Mouse (Mus musculus) ES-Bruce4 (cell line): ENCODE results near the gene Ankrd13d. TPM values are rescaled to one million over a fixed set of nuclear protein-coding genes. Genes with fewer than 3 reads are reported as not detected.

Source experiments
- H3K27ac ChIP-seq: 2 replicates; pipeline ENCODE4 v1.5.1; 2012; ENCODE audit warnings: low read length, inconsistent platforms; ENCODE audit not compliant: insufficient read depth
- H3K27me3 ChIP-seq: 2 replicates; pipeline ENCODE4 v1.6.1; 2012; ENCODE audit warnings: mild to moderate bottlenecking, low read length, inconsistent platforms; ENCODE audit not compliant: control insufficient read depth, poor library complexity, insufficient read depth, severe bottlenecking
- H3K36me3 ChIP-seq: 2 replicates; pipeline ENCODE4 v1.6.1; 2012; ENCODE audit warnings: inconsistent platforms, mild to moderate bottlenecking, low read length, moderate library complexity; ENCODE audit not compliant: control insufficient read depth, poor library complexity, insufficient read depth, severe bottlenecking
- H3K4me1 ChIP-seq: one replicate; pipeline ENCODE4 v1.8.1; 2011; ENCODE audit warnings: low read length; ENCODE audit not compliant: control insufficient read depth, insufficient read depth
- H3K4me3 ChIP-seq: 2 replicates; pipeline ENCODE4 v1.5.1; 2011; ENCODE audit warnings: low read depth, mild to moderate bottlenecking, low read length
- H3K9ac ChIP-seq: 2 replicates; pipeline ENCODE4 v1.6.1; 2012; ENCODE audit warnings: low read depth, mild to moderate bottlenecking, inconsistent platforms; ENCODE audit not compliant: poor library complexity, severe bottlenecking
- H3K9me3 ChIP-seq: replicated peaks from 2 replicates; pipeline ENCODE4 v1.6.1; 2012; ENCODE audit warnings: mild to moderate bottlenecking, low read length, inconsistent platforms; ENCODE audit not compliant: control insufficient read depth, poor library complexity, insufficient read depth, severe bottlenecking
- CTCF ChIP-seq: IDR thresholded peaks from one replicate; pipeline ENCODE4 v1.8.1; 2011; ENCODE audit warnings: low read depth, low read length
- EP300 ChIP-seq: IDR thresholded peaks from 2 replicates; pipeline ENCODE4 v1.6.1; 2011; ENCODE audit warnings: low read depth, low read length; ENCODE audit not compliant: insufficient read depth
- POLR2A ChIP-seq: IDR thresholded peaks from one replicate; pipeline ENCODE4 v1.8.1; 2011; ENCODE audit warnings: low read length; ENCODE audit not compliant: insufficient read depth
- polyA plus RNA-seq: library from polyadenylated mRNA; stranded (reverse); fragments of >200 nt; gene quantifications from 2 replicates; pipeline ENCODE4 v1.2.4, GENCODE M21; 2011; ENCODE audit warnings: low read depth; ENCODE audit not compliant: missing spikeins, insufficient read depth, insufficient read length

Ankrd13d gene
- polyA plus RNA-seq, 1 experiment = 4.9 TPM

DNA sequence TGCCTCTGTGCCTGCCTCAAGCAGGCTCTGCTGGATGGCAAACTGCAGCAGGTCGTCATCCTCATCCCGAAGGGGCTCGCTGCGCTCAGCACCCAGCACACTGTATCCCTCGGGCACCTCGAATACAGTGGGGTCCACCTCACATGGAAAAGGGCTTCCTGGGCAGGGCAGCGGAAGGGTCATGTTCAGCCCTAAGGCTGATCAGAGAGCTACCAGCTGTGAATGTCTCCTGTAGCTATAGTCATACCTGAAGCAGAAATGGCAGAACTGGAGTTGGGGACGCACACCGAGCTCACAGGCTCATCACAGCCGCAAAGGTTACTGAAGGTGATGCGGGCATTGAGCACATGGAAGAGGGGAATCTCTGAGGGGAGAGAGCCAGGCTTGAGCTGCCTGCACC lies 12.0 kb downstream of the Ankrd13d start:
- H3K4me3 ChIP-seq = no peak overlapping the region

DNA sequence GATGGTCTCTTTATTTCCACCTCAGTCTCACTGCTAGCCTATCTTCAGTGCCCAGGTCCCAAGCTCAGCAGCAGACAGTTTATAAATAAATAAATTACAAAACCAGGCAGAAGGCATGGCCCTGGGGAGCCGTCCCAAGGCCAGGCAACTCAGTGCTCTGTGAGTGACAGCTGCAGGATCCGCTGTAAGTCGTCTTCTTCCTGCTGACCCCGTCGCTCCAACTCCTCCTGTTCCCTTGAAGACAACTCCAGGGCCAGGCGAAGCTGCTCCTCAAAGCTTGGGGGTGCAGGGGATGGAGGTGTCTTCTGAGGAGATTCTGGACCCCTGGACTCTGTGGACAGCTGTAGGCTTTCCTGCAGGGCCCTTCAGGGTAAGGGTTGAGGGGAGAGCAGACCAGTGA lies 12.8 kb downstream of the Ankrd13d start:
- no peak overlapping the region for H3K4me3 ChIP-seq
- H3K4me1 ChIP-seq = no peaks in the 10 kb centered on the region
- no peaks in the 10 kb centered on the region for H3K36me3 ChIP-seq
- no peak for TF ChIP-seq POLR2A
- H3K27ac ChIP-seq = no peak overlapping the region
- H3K27me3 ChIP-seq = no peaks in the 10 kb centered on the region
- no peaks in the 10 kb centered on the region for H3K9me3 ChIP-seq
- no peak overlapping the region for H3K9ac ChIP-seq

More for the DNA sequence above, 12.0 kb downstream of the Ankrd13d start:
- no peaks in the 10 kb centered on the region for H3K4me1 ChIP-seq
- TF ChIP-seq EP300 (no peak), CTCF (no peak), POLR2A (no peak)
- H3K9ac ChIP-seq = no peak overlapping the region
- H3K9me3 ChIP-seq = no peaks in the 10 kb centered on the region
- H3K36me3 ChIP-seq = no peaks in the 10 kb centered on the region
- no peak overlapping the region for H3K27ac ChIP-seq
- H3K27me3 ChIP-seq = no peaks in the 10 kb centered on the region

DNA sequence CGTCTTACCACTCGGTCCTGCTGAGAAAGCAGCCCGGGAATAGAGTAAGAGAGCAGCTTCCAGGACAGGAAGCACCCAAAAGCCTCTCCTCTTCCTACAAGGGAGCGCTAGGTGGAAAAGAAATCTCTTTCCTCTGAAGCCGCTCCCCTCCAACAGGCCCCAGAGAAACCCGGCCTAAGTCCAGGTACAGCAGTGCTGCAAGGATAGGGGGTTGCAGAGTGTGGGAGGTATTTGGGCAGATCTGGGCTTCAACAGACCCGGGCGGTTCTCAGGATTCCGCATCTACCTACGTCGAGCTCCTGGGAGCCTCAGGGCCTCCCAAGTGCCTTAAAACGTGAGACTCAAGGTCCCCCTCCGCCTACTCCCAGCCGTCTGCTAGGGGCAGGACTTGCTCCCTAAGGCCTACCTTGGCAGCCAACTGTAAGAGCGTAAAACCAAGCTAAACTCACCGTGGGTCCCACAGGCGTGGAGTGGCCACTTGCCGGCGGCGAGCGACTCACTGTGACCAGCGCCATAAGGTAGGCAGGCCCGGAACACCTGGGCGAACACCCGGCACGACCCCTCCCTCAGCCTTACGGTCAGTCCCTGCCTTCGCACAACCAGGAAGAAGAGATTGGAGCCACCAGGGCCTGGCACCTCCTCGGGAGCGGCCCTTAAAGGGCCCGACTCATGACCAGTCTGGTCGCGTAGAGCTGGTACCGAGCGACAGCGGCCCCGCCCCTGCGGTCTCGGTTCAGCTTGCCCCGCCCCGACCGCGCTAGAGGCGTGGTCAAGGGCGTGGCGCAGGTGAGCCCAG lies 14.2 kb downstream of the Ankrd13d start, which contains the start of gene Ssh3:
Gene Ssh3, minus strand, starts transcription at position 615 of the 796 bp plus-strand sequence.
- H3K36me3 ChIP-seq = no peaks in the 10 kb centered on the region
- H3K9me3 ChIP-seq = no peaks in the 10 kb centered on the region
- peak within 1 kb of the TSS; percentile 41 for H3K9ac ChIP-seq
- H3K4me3 ChIP-seq = peak within 1 kb of the TSS; percentile 82
- H3K27me3 ChIP-seq = no peaks in the 10 kb centered on the region
- no peaks in the 10 kb centered on the region for H3K4me1 ChIP-seq
- no peak within 1 kb of the TSS for H3K27ac ChIP-seq
- no peak for TF ChIP-seq POLR2A
- no peak for TF ChIP-seq EP300

DNA sequence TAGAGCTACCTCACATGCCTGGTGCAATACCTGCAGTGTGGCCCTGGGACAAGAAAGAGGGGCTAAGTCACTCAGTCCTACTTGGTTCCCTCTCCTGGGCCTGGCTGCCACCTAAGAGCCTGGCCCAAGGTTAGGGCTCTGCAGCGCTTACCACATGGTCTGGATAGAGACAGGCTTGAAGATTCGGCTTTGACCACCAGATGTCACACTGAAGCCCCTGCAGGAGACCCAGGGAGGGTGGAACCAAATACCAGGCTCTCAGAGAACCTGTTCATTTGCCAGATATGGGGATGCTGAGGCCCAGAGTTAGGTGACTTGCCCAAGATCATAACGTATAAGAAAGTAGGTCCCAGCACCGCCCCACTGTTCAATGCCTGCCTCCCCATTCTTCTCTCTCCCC lies 17.0 kb downstream of the Ankrd13d start:
- H3K9me3 ChIP-seq = no peaks in the 10 kb centered on the region
- H3K36me3 ChIP-seq = no peaks in the 10 kb centered on the region
- H3K4me3 ChIP-seq = no peak overlapping the region
- H3K9ac ChIP-seq = no peak overlapping the region
- TF ChIP-seq EP300 (no peak), POLR2A (no peak), CTCF (peak; percentile 14)
- H3K27ac ChIP-seq = no peak overlapping the region
- H3K4me1 ChIP-seq = no peaks in the 10 kb centered on the region
- H3K27me3 ChIP-seq = no peaks in the 10 kb centered on the region

DNA sequence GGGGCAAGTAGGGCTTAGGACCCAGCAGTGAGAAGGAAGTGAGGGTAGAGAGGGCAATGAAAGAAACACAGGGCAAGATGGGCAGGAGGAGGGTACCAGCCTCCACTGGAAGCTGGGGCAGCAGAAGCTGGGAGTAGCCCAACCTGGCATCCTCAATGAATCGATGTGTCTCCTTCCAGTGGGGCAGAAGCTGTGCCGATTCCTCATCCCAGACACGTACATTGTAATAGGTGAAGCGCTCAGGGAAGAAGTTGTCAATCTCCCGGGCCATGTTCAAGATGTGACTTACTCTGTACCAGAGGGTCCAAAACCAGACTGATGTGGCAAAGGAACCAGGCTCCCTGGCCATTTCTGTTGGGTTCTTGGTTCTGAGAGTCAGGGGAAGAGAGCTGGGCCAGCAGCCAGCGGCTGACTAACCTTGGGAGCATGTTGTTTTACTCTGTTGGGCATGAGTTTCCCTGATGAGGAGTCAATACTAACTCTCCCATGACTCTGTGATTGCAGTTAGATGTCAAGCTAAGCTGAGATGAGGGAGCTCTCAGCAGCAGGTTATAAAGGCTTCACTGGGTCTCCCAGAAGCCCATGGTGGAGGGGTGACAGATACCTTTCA lies 18.7 kb downstream of the Ankrd13d start:
- Histone ChIP-seq H3K27ac (no peak overlapping the region), H3K9me3 (no peaks in the 10 kb centered on the region), H3K9ac (no peak overlapping the region), H3K27me3 (no peaks in the 10 kb centered on the region), H3K4me3 (no peak overlapping the region), H3K36me3 (no peaks in the 10 kb centered on the region), H3K4me1 (no peaks in the 10 kb centered on the region)
- TF ChIP-seq POLR2A = no peak
- TF ChIP-seq CTCF = no peak
- no peak for TF ChIP-seq EP300

DNA sequence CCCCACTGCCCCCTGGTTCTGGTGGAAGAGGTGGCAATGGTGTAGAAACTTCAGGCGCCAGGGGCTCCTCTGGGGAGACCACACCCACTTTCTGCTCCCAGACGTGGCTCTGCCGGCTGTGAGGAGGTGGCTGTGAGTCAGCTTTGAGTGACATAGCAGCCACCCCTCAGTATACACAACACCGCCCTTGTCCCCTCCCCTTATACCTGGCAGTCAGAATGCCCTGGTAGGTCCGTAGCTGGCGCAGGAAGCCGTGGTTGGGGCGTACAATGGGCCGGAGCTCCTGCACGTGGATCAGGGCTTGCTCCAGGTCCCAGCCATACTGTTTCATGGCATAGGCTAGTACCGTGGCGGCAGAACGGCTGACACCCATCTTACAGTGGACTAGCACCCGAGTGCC lies 19.2 kb downstream of the Ankrd13d start:
- H3K36me3 ChIP-seq = no peaks in the 10 kb centered on the region
- H3K9ac ChIP-seq = no peak overlapping the region
- TF ChIP-seq CTCF = no peak
- TF ChIP-seq EP300 = no peak
- no peak for TF ChIP-seq POLR2A
- H3K4me3 ChIP-seq = 0 out of 2 replicates have a peak overlapping the region, but pooled peaks have one; percentile 30
- H3K4me1 ChIP-seq = no peaks in the 10 kb centered on the region
- no peaks in the 10 kb centered on the region for H3K27me3 ChIP-seq
- no peak overlapping the region for H3K27ac ChIP-seq
- H3K9me3 ChIP-seq = no peaks in the 10 kb centered on the region
